Mouse (Mus musculus) heart, adult 2 months (tissue): ENCODE results near the gene Phf7.

Experiments
- CTCF ChIP-seq: fragments of 200-600 bp; IDR thresholded peaks from 2 replicates; pipeline ENCODE4 v1.8.1; 2022; ENCODE audit warnings: antibody characterized with exemption, mild to moderate bottlenecking, moderate library complexity
- POLR2A ChIP-seq: fragments of 200-500 bp; IDR thresholded peaks from 2 replicates; pipeline ENCODE4 v1.6.1; 2011; ENCODE audit warnings: mild to moderate bottlenecking, low read depth, low read length, control low read depth; ENCODE audit not compliant: insufficient read depth

GRCm38 (mm10) chr14:31232404-31233069, 18.6 kb downstream of the Phf7 start:
- TF ChIP-seq CTCF (no peak), POLR2A (no peak)
